Mouse (Mus musculus) right cerebral cortex, postnatal 14 days (tissue): ENCODE results near the gene Ift81.

Experiments used
- DNase-seq: peaks from one replicate; pipeline ENCODE4 v3.0.0; 2022

Gene Ift81

DNA sequence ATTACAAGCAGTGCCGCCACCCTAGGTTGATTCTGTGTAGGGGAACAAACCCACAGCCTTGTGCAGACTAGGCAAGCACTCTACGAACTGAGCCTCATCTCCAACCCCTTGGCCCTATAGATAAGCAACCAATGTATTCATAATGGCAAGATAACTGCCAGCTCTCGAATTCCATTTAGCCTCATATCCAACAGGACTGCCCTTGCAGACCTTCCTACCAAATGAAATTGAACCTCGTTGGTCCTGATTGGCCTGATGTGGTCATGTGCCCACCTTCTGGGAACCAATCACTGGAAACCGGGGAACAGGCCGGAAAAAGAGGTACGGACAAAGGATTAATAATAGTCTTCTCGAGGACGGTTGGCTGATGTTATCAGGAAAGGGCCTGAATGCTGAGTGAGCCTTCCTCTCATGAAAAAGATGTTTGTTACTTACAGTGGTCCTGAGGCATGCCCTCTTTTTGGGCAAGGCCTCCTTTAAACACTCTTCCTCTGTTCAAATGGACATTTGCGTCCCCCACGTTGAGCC, 10.7 kb upstream of the Ift81 start:
- no peak for DNase-seq

DNA sequence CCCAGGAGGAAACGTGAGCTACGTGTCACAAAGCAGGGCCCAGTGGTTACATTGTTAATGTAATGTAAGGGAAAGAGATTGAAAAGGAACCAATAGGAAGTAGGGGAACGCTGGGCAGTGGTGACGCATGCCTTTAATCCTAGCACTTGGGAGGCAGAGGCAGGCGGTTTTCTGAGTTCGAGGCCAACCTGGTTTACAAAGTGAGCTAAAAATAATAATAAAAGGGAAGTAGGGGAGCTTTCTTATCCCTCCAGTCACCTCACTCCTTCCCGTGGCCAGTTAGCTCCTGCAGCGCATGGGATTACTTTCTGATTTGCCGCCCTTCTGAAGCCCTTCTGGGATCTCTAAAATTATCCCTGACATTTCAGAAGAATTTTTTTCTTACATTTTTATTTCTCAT, 9.5 kb upstream of the Ift81 start:
- no peak for DNase-seq

DNA sequence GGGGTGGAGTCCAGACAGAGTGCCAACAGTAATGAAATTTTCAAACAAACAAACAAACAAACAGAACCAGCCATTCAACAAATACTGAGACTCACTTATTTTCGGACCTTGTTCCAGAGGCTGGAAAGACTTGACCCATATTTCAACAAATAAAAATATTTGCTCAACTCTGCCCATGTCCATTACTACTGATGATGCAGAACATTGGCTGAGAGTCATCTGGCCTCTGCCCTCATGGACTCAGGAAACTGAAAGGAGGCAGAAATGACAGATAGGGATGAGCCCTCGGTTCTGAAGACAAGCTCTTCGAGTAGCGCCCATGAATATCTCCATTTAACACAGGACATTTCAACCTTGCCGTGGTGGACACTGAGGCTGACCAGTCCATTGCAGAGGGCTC, 8.2 kb upstream of the Ift81 start:
- no peak for DNase-seq

GRCm38 (mm10) chr5:122621376-122621886, 7.1 kb upstream of the Ift81 start:
- DNase-seq = no peak

DNA sequence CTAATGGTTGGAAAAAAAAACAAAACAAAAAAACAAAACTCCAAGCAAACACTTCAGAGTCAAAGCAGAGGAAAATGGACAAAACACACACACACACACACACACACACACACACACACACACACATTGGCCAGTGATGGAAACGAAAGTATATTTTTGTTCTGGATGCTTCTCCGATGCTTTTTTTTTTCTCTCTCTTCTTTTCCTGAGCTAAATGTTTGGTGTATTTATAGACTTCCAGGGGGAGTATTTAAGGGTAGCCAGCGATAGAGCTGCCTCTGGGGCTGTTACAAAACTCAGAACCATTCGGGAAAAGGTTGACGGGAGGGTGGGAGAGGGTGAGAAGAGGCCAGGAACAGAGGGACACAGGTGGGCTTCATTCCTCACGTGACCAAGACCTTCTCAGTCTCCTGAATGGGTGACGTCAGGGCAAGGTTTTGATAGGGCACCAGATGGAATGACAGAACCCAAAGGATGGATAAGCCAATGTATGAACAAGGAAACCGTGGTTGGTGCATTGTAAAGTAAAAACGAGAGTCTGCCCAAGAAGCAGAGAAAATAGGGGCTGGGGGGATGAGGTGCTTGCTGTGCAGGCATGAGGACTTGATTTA, 5.5 kb upstream of the Ift81 start:
- no peak for DNase-seq

DNA sequence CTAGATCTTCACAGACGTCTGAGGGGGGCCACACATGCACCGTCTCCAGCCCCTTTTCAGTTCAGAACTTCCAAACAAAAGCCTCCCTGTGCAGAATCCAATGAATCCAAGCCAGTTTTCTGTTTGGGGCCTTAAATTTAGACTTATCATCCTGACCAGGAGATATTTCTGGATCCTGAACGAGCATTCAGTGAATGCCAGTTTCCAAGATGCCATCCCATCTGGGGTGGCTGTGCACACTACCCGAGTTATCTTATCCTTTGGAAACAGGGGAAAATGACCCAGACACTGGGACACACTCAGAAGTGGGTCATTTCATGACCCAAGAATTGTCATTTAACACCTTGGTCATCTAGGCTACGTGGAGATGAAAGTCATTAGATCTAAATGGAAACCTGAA, 3.4 kb upstream of the Ift81 start:
- DNase-seq = no peak

DNA sequence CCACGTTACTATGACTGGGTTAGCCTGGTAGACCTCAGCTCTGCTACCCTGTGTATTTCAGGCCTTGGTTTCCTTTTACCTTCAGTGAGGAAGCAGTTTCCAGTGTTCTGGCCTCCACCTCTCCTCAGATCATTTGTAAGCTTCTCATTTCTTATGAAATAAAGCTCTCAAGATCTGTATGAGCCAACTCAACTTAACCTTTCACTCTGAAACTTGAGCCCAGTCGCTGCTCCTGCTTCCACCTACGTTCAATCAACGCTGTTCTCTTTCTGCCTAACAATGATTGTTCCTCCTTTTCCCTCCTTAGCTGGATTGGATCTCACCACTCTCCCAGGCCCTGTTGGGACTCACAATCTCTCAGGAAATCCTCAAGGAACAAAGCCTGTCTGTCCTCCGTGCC, 2.7 kb downstream of the Ift81 start:
- no peak for DNase-seq

- DNase-seq = no peak
These were observed 9.4 kb downstream of the Ift81 start for GRCm38 (mm10) chr5:122604894-122605293.

GRCm38 (mm10) chr5:122602233-122602632, 12.1 kb downstream of the Ift81 start:
- DNase-seq = no peak

DNA sequence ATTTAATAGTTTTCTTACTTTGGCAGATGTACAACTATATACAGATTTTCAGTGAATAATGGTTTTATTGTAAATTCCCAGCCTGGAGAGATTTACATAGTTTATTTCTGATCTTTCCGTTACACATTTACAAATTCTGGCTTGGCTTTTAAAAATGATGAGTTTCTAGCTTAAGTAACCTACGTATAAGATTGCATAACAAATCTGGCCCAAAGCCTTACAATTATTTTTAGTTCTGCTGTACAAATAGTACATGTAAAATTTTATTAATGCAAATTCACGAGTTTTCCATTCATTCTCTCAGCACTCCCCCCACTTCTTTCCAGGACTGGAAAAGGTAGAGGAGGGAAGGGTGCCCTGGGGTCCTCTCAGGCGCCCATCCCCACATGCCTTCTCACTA, 18.8 kb downstream of the Ift81 start:
- DNase-seq = no peak

GRCm38 (mm10) chr5:122589891-122590290, 24.4 kb downstream of the Ift81 start:
- no peak for DNase-seq

GRCm38 (mm10) chr5:122585546-122585945, 28.8 kb downstream of the Ift81 start:
- DNase-seq = no peak

- no peak for DNase-seq
These were observed 30.2 kb downstream of the Ift81 start for GRCm38 (mm10) chr5:122584093-122584492.

- no peak for DNase-seq
These were observed 37.5 kb downstream of the Ift81 start for GRCm38 (mm10) chr5:122576683-122577329.

- no peak for DNase-seq
These were observed 42.3 kb downstream of the Ift81 start for GRCm38 (mm10) chr5:122572001-122572400.

DNA sequence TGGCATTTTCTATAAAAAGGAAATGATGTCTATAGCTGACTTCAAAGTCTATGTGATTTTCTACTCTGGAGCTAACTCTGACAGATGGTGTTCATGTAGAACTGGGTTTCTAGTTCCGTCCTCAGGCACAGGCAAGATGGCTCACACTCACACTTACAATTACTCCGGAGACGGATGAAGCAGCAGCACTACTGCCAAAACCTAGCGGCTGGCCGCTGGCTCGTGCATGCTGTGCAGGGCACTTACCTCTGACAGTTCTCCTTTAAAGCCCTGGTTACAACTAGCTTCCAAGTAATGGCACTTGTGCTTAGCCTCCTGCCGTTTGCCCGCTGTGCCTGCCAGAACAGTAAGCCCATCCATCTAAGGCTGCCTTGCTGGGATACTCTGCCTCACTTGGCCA, 47.7 kb downstream of the Ift81 start:
- peak; percentile 37 for DNase-seq

DNA sequence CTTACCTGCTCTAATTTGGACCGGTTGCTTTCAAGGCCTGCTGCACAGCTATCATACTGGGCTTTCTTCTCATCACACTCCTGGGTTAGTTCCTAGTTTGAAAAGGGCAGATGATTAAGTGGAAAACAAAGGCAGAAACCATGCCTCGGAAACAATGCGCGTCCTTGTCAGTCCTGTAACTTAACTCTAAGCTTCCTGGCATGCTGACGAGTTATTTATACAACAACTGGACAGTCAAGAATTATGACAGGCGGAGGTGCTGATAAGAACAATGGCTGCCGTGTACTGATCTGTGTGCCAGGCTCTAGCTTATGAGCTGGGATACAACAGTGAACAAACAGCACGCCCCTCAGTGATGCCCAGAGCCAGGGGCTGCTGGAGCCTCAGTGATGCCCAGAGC, 53.7 kb downstream of the Ift81 start:
- no peak for DNase-seq

DNA sequence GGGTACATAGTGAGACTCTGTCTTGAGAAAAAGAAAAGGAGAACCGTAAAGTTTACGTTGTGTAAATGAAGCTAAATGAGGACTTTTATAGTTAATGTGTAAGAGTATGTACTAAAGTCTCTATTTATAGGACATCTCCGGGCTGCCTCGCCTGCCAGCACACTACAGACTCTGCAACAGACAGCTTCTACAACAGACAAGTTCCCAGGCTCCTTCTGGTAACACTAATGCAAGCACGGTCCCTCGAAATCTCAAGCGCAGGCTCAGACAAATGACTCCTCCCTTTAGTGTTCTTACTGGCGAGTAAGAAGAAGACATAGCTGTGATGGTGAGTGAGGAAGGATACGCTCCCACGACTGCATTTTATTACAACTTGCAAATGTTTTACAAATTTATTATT, 56.2 kb downstream of the Ift81 start:
- DNase-seq = peak; percentile 22

GRCm38 (mm10) chr5:122555107-122555506, 59.2 kb downstream of the Ift81 start:
- no peak for DNase-seq

DNA sequence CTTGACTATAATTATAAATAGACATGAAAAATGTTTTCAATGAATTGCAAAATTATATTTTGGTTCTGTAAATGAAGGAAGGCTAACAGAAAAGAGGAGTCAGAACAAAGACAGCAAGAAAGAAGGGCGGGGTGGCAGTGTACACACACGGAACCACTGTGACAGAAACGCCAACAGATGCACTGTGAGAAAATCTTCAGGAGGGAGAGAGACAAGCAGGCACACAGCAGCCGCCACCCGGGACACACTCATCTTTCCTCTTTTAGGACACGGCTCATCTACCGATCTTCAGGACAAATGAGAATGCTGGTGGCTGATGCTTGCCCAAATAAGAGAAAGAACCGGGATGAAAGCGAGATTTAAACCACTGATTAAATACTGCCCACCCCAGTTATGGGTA, 61.7 kb downstream of the Ift81 start:
- no peak for DNase-seq

DNA sequence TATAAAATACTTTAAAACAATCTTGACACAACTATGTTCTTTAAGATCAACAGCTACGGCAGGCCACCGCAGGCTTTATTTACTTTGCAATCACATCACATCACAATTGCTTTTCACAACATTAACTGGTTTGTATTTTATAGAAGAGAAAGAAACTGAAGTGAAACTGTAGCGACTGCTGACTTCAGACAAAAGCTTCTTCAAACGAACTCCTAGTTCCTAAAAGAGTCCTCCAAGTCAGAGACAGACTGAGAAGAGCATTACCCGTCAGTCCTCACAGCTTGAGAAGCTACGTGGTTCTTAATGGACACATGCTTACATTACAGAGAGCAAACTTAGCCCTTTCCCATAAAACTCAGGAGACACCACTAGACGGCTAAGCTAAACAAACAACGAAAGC, 63.9 kb downstream of the Ift81 start:
- no peak for DNase-seq

DNA sequence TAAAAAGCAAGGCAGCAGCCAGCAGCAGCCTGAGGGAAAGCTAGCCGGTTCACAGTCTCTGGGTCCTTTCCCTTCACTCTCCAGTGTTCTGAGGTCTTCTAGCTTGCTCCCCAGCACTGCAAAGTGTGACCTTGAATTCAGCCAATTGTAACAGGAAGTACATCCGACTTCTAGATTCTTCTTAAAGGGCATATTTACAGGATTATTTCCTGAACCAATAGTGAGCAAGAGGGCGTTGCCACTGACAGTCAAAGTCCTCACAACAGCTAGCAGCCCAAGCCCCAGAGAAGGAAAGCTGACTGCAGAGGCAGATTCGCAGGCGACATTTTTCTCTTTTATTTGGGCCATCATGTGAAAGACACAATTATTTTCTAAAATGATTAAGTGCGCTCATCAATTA, 65.6 kb downstream of the Ift81 start:
- DNase-seq = no peak

- no peak for DNase-seq
These were observed 66.5 kb downstream of the Ift81 start for GRCm38 (mm10) chr5:122547810-122548209.

DNA sequence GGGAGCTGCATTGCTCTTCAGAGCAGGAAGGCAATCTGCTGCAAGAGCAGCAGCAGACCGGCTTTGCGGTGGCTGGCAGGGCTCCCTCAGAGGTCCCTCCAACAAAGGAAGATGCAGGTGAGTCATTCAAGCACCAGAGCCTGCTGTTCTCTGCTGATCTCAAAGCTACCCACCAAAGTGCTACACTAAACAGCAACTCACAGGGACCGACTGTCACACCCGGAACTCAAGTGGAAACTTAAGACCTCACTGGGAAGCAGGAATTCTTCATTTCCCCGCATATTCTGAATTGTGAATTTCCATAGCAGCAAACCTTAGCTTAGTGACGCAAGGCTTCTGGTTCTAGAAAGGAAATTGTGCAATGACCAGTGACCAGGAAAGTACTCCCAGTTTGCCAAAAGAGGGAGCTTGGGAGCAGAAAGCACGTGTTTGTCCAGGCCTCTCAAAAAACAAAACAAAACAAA, 67.0 kb downstream of the Ift81 start:
- DNase-seq = peak; percentile 27

DNA sequence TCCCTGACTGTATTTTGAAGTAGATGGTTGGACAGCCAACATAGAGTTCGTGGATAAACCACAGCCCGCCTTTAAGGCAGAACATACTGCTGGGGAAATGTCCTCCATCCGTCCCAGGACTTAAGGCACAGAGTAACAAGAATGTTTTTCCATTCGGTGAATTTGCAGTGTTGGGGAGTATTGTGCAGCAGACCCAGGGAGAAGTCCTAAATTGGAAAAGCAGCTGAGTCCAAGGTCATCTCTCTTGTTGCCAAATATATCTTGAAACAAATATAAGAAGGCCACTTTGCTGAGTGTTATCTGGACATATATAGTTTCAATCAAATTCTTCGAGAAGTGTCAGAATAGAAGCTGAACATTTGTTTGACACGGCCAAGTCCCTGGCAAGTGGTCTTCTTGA, 70.9 kb downstream of the Ift81 start:
- no peak for DNase-seq
